Mouse (Mus musculus) liver, embryonic 16.5 days (tissue): ENCODE results near the gene Acadl. TPM values are rescaled to one million over a fixed set of nuclear protein-coding genes. Genes with fewer than 3 reads are reported as not detected.

Source experiments
- polyA plus RNA-seq: library from polyadenylated mRNA; unstranded; fragments of >200 nt; fragmentation: Nextera tagmentation; extraction: Ambion mirVana; gene quantifications from 2 replicates; pipeline ENCODE4 v1.2.1, GENCODE M21; 2015

Gene Acadl
- polyA plus RNA-seq, 1 experiment from 2014 or later: 175 TPM

Other genes with a start within 250 kb of the Acadl start
- 22.6 and 27.9 TPM in 2 replicates for gene Rpe, start 162.4 kb downstream of the Acadl start, polyA plus RNA-seq
- gene Kansl1l, start 45.7 kb downstream of the Acadl start, polyA plus RNA-seq: 3.2 and 3.7 TPM in 2 replicates
- gene Myl1, start 82.1 kb upstream of the Acadl start, polyA plus RNA-seq: 37.0 and 86.2 TPM in 2 replicates
- 21.0 and 21.5 TPM in 2 replicates for gene Lancl1, start 175.6 kb upstream of the Acadl start, polyA plus RNA-seq